Mouse (Mus musculus): ENCODE data around the gene Stk10. TPM values are rescaled to one million over a fixed set of nuclear protein-coding genes. Genes with fewer than 3 reads are reported as not detected.

Stk10 gene
- polyA plus RNA-seq, 1 experiment from 2014 or later, result 2.6 TPM

- H3K4me2 ChIP-seq, result no peak overlapping the region
- H3K27ac ChIP-seq (replicated peaks), result no peak overlapping the region
- H3K4me1 ChIP-seq, result peaks cover 6% of the 10 kb centered on the region; the same call in 1 of the 2 replicates
- no peak overlapping the region for H3K4me3 ChIP-seq
- no peak overlapping the region for H3K9ac ChIP-seq
- H3K36me3 ChIP-seq, result peaks cover 5% of the 10 kb centered on the region; the same call in 1 of the 2 replicates
- WGBS, result 84% methylated on average over 8 of the region's 8 CpGs
- peaks cover 5% of the 10 kb centered on the region; the same call in 1 of the 2 replicates for H3K9me3 ChIP-seq
- no peak for ATAC-seq (ENCODE audit: extremely low read depth, insufficient number of reproducible peaks, low FRiP score, low TSS enrichment)
- H3K27me3 ChIP-seq (replicated peaks), result 0 out of 2 replicates have a peak, but pooled peaks cover 2% of the 10 kb centered on the region
Observed at GRCm38 (mm10) chr11:32589791-32590190, 56.7 kb downstream of the Stk10 start.

- WGBS, result 70% methylated on average over 6 of the region's 6 CpGs
- no peak overlapping the region for H3K27ac ChIP-seq (replicated peaks)
- H3K27me3 ChIP-seq (replicated peaks), result 0 out of 2 replicates have a peak, but pooled peaks cover 2% of the 10 kb centered on the region
- H3K9me3 ChIP-seq, result peaks cover 5% of the 10 kb centered on the region; the same call in 1 of the 2 replicates
- H3K4me1 ChIP-seq, result peaks cover 6% of the 10 kb centered on the region; the same call in 1 of the 2 replicates
- no peak overlapping the region for H3K4me3 ChIP-seq
- peaks cover 5% of the 10 kb centered on the region; the same call in 1 of the 2 replicates for H3K36me3 ChIP-seq
- no peak; the same call in 1 of the 2 replicates for ATAC-seq (ENCODE audit: extremely low read depth, insufficient number of reproducible peaks, low FRiP score, low TSS enrichment)
- no peak overlapping the region for H3K9ac ChIP-seq
- H3K4me2 ChIP-seq, result no peak overlapping the region
Observed at GRCm38 (mm10) chr11:32590205-32590604, 57.1 kb downstream of the Stk10 start.

GRCm38 (mm10) chr11:32591921-32592850 lies 59.1 kb downstream of the Stk10 start:
- Histone ChIP-seq H3K27ac (replicated peaks) (no peak overlapping the region), H3K27me3 (replicated peaks) (0 out of 2 replicates have a peak, but pooled peaks cover 2% of the 10 kb centered on the region), H3K4me2 (no peak overlapping the region), H3K4me3 (no peak overlapping the region), H3K9me3 (peaks cover 10% of the 10 kb centered on the region; the same call in 1 of the 2 replicates), H3K9ac (no peak overlapping the region), H3K36me3 (peaks cover 10% of the 10 kb centered on the region), H3K4me1 (peaks cover 6% of the 10 kb centered on the region; the same call in 1 of the 2 replicates)
- no peak for ATAC-seq (ENCODE audit: extremely low read depth, insufficient number of reproducible peaks, low FRiP score, low TSS enrichment)
- 71% methylated on average over 12 of the region's 12 CpGs for WGBS

GRCm38 (mm10) chr11:32593081-32593480 lies 60.0 kb downstream of the Stk10 start:
- Histone ChIP-seq H3K27ac (replicated peaks) (no peak overlapping the region), H3K36me3 (peaks cover 10% of the 10 kb centered on the region), H3K9ac (no peak overlapping the region), H3K27me3 (replicated peaks) (0 out of 2 replicates have a peak, but pooled peaks cover 2% of the 10 kb centered on the region), H3K4me2 (no peak overlapping the region), H3K4me1 (peaks cover 2% of the 10 kb centered on the region; the same call in 1 of the 2 replicates), H3K9me3 (peaks cover 10% of the 10 kb centered on the region; the same call in 1 of the 2 replicates), H3K4me3 (no peak overlapping the region)
- WGBS, result 72% methylated on average over 7 of the region's 7 CpGs
- ATAC-seq (ENCODE audit: extremely low read depth, insufficient number of reproducible peaks, low FRiP score, low TSS enrichment), result no peak

- Histone ChIP-seq H3K27ac (replicated peaks) (no peak overlapping the region), H3K4me2 (no peak overlapping the region), H3K36me3 (peaks cover 10% of the 10 kb centered on the region), H3K4me3 (no peak overlapping the region), H3K27me3 (replicated peaks) (0 out of 2 replicates have a peak, but pooled peaks cover 2% of the 10 kb centered on the region), H3K9ac (no peak overlapping the region), H3K9me3 (peaks cover 10% of the 10 kb centered on the region; the same call in 1 of the 2 replicates), H3K4me1 (no peaks in the 10 kb centered on the region)
- no peak for ATAC-seq (ENCODE audit: extremely low read depth, insufficient number of reproducible peaks, low FRiP score, low TSS enrichment)
- WGBS, result 83% methylated on average over 4 of the region's 4 CpGs
Observed at GRCm38 (mm10) chr11:32594122-32594521, 61.0 kb downstream of the Stk10 start.

GRCm38 (mm10) chr11:32600371-32600770 lies 67.3 kb downstream of the Stk10 start:
- Histone ChIP-seq H3K4me2 (no peak overlapping the region), H3K9me3 (0 out of 2 replicates have a peak, but pooled peaks cover 4% of the 10 kb centered on the region), H3K27me3 (replicated peaks) (no peaks in the 10 kb centered on the region), H3K9ac (no peak overlapping the region), H3K4me3 (no peak overlapping the region), H3K27ac (replicated peaks) (no peak overlapping the region), H3K4me1 (peaks cover 25% of the 10 kb centered on the region), H3K36me3 (peaks cover 5% of the 10 kb centered on the region; the same call in 1 of the 2 replicates)
- no peak for ATAC-seq (ENCODE audit: extremely low read depth, insufficient number of reproducible peaks, low FRiP score, low TSS enrichment)
- WGBS, result 87% methylated on average over 6 of the region's 6 CpGs

- Histone ChIP-seq H3K36me3 (0 out of 2 replicates have a peak, but pooled peaks cover under 1% of the 10 kb centered on the region), H3K9ac (peak overlapping the region; percentile 59), H3K4me1 (peaks cover 34% of the 10 kb centered on the region), H3K27me3 (replicated peaks) (no peaks in the 10 kb centered on the region), H3K4me3 (no peak overlapping the region), H3K27ac (replicated peaks) (no peak overlapping the region), H3K9me3 (no peaks in the 10 kb centered on the region), H3K4me2 (peak overlapping the region; percentile 46)
- 34% methylated on average over 12 of the region's 12 CpGs for WGBS
- no peak for ATAC-seq (ENCODE audit: extremely low read depth, insufficient number of reproducible peaks, low FRiP score, low TSS enrichment)
Observed at GRCm38 (mm10) chr11:32601528-32602323, 68.6 kb downstream of the Stk10 start.

GRCm38 (mm10) chr11:32604663-32605062 lies 71.6 kb downstream of the Stk10 start:
- H3K27ac ChIP-seq (replicated peaks), result peak overlapping the region; percentile 69
- peak overlapping the region; percentile 39; the same call in 1 of the 2 replicates for H3K4me2 ChIP-seq
- peaks cover 34% of the 10 kb centered on the region for H3K4me1 ChIP-seq
- 0 out of 2 replicates have a peak, but pooled peaks cover 2% of the 10 kb centered on the region for H3K36me3 ChIP-seq
- WGBS, result 24% methylated on average over 4 of the region's 4 CpGs
- ATAC-seq (ENCODE audit: extremely low read depth, insufficient number of reproducible peaks, low FRiP score, low TSS enrichment), result no peak
- no peak overlapping the region for H3K4me3 ChIP-seq
- 0 out of 2 replicates have a peak overlapping the region, but pooled peaks have one; percentile 14 for H3K9ac ChIP-seq
- no peaks in the 10 kb centered on the region for H3K9me3 ChIP-seq
- H3K27me3 ChIP-seq (replicated peaks), result no peaks in the 10 kb centered on the region

GRCm38 (mm10) chr11:32605131-32605860 lies 72.2 kb downstream of the Stk10 start:
- 34% methylated on average over 7 of the region's 7 CpGs for WGBS
- Histone ChIP-seq H3K9me3 (no peaks in the 10 kb centered on the region), H3K36me3 (0 out of 2 replicates have a peak, but pooled peaks cover 2% of the 10 kb centered on the region), H3K4me2 (peak overlapping the region; percentile 39), H3K9ac (0 out of 2 replicates have a peak overlapping the region, but pooled peaks have one; percentile 11), H3K27ac (replicated peaks) (peak overlapping the region; percentile 69), H3K4me1 (peaks cover 34% of the 10 kb centered on the region), H3K4me3 (no peak overlapping the region), H3K27me3 (replicated peaks) (no peaks in the 10 kb centered on the region)
- peak; percentile 55; the same call in 1 of the 2 replicates for ATAC-seq (ENCODE audit: extremely low read depth, insufficient number of reproducible peaks, low FRiP score, low TSS enrichment)

GRCm38 (mm10) chr11:32605907-32606306 lies 72.8 kb downstream of the Stk10 start:
- no peak overlapping the region for H3K4me3 ChIP-seq
- H3K27me3 ChIP-seq (replicated peaks), result no peaks in the 10 kb centered on the region
- ATAC-seq (ENCODE audit: extremely low read depth, insufficient number of reproducible peaks, low FRiP score, low TSS enrichment), result no peak
- peaks cover 39% of the 10 kb centered on the region for H3K4me1 ChIP-seq
- no peak overlapping the region for H3K4me2 ChIP-seq
- 0 out of 2 replicates have a peak, but pooled peaks cover 2% of the 10 kb centered on the region for H3K36me3 ChIP-seq
- no peak overlapping the region for H3K9ac ChIP-seq
- peak overlapping the region; percentile 69; the same call in 1 of the 2 replicates for H3K27ac ChIP-seq (replicated peaks)
- no peaks in the 10 kb centered on the region for H3K9me3 ChIP-seq
- WGBS, result 54% methylated on average over 3 of the region's 3 CpGs

All from heart, embryonic 13.5 days (tissue).